Mouse (Mus musculus): ENCODE measurements around the gene Rpl27.

DNA sequence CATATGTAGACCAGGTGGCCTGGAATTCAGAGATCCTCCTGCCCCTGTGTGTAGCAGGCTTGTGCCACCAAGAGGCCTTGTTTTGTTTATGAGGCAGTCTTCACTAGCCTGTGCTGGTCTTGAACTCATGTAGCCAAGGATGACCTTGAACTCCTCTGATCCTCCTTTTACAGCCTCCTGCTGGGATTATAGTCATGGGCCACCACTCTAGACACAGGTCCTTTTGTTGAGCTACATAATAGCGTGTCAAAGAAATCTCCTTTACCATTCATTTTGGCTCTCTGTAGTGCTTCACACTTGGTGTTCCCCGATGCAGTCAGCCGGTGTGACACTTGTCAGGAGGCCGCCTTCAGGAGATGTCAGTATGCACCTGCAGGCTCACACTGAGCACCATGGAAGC lies 5.2 kb upstream of the Rpl27 start:
- TF ChIP-seq TBP (IDR thresholded peaks at IDR 0.05; ENCODE audit: low read depth, low read length) (no peak), POLR2A (IDR thresholded peaks at IDR 0.05; ENCODE audit: control insufficient read depth in 1 of 2, insufficient read depth in 1 of 2, low read depth in 1 of 2, low read length in 2 of 2, poor library complexity in 1 of 2) (no peak), USF2 (IDR thresholded peaks at IDR 0.05; ENCODE audit: borderline replicate concordance in 1 of 2, insufficient read depth in 1 of 2, low read depth in 1 of 2, low read length in 2 of 2) (no peak), SMC3 (IDR thresholded peaks at IDR 0.05; ENCODE audit: low read depth, low read length) (no peak), ZMIZ1 (IDR thresholded peaks at IDR 0.05; ENCODE audit: low read depth, low read length) (no peak), POLR2AphosphoS2 (IDR thresholded peaks at IDR 0.05; ENCODE audit: low read length) (no peak), ETS1 (IDR thresholded peaks at IDR 0.05; ENCODE audit: low read depth, low read length) (no peak), EP300 (IDR thresholded peaks at IDR 0.05; ENCODE audit: low read depth in 1 of 2, low read length in 2 of 2) (no peak), POLR2AphosphoS5 (IDR thresholded peaks at IDR 0.05; ENCODE audit: borderline replicate concordance, low read depth, low read length) (no peak), CTCF (IDR thresholded peaks at IDR 0.05 in 2 of 3, conservative IDR thresholded peaks at IDR 0.05 in 1 of 3; ENCODE audit: control insufficient read depth in 1 of 3, insufficient read depth in 1 of 3, low read depth in 2 of 3, low read length in 3 of 3, poor library complexity in 1 of 3, severe bottlenecking in 1 of 3) (no peak), USF1 (IDR thresholded peaks at IDR 0.05; ENCODE audit: low read depth, low read length) (no peak), BHLHE40 (IDR thresholded peaks at IDR 0.05; ENCODE audit: borderline replicate concordance, low read depth, low read length) (no peak), KAT2A (conservative IDR thresholded peaks at IDR 0.05; ENCODE audit: low read depth, low read length) (no peak)

Data from MEL (cell line).